Mouse (Mus musculus) G1E (cell line): Measurements from ENCODE around the gene Tmprss11g.

ENCODE experiments used
- CTCF ChIP-seq: IDR thresholded peaks from 2 replicates; pipeline ENCODE4 v1.5.1; 2012; ENCODE audit warnings: low read depth, low read length, inconsistent platforms, mixed read lengths
- GATA1 ChIP-seq: IDR thresholded peaks from 2 replicates; pipeline ENCODE4 v1.6.1; 2012; ENCODE audit warnings: borderline replicate concordance, low read length, inconsistent platforms, mixed read lengths

DNA sequence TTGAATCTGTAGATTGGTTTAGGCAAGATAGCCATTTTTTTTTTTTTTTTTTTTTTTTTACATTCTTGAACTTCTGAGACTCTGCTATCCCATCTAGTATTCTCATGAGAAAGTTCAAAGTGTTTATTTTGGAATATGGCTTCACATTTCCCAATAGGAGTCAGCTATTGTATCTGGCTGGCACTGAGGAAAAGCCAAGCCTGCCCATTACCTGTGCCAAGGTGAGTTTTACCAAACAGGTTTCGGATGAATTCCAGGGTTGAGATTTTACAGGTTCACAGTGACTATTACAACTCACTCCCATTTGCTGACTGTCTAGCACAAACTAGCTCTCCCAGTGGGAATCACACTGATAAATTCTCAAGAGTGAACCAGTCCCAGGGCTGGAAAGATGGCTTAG lies 36.4 kb downstream of the Tmprss11g start:
- TF ChIP-seq CTCF (no peak), GATA1 (no peak)
